Mouse (Mus musculus) ovary, postnatal 36 days (tissue): ENCODE measurements around the gene Aldh1l1.

Experiments used
- DNase-seq: peaks from one replicate; pipeline ENCODE4 v3.0.0; 2022; ENCODE audit warnings: low spot score, mixed read lengths

Aldh1l1 gene

DNA sequence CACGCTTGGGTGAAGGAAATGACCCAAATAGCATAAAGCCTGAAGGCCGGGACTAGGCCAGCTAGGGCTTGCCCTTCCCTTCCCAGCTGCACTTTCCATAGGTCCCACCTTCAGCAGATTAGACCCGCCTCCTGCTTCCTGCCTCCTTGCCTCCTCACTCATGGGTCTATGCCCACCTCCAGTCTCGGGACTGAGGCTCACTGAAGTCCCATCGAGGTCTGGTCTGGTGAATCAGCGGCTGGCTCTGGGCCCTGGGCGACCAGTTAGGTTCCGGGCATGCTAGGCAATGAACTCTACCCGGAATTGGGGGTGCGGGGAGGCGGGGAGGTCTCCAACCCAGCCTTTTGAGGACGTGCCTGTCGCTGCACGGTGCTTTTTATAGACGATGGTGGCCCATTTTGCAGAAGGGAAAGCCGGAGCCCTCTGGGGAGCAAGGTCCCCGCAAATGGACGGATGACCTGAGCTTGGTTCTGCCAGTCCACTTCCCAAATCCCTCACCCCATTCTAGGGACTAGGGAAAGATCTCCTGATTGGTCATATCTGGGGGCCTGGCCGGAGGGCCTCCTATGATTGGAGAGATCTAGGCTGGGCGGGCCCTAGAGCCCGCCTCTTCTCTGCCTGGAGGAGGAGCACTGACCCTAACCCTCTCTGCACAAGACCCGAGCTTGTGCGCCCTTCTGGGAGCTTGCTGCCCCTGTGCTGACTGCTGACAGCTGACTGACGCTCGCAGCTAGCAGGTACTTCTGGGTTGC is 64.1 kb downstream of the Aldh1l1 start:
- peak; percentile 53 for DNase-seq

DNA sequence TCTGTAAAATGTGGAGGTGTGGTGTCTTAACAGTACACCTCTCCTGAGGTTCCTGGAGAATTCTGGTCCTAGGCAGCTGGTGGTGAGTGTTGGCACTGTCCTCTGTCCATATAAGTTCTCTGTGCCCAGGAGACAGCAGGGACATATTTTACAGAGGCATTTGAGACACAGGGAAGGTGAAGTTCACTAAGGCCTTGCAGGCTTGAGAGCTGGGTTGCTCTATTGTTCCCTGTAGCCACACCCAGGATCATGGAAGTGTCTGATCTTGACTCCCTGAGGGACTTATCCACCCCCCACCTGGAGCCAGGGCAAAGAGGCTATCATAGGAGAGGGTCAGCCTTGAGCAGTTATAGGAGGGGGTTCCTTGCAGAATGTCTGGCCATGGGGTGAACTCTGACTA is 65.0 kb downstream of the Aldh1l1 start:
- no peak for DNase-seq

DNA sequence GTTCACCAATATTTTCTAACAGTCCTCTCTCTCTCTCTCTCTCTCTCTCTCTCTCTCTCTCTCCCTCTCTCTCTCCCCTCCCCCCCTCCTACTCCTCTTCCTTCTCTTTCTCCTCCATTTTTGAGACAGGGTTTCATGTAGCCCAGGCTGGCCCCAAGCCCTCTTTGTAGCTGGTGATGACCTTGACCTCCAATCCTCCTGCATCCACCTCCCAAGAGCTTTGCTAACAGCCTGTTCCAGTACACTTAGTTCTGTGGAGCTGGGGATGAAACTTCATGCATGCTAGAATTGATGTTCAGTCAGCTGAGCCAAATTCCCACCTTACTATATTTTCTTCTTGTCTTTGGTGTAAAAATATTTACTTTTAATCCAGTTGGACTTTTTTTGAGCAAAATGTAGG is 67.0 kb downstream of the Aldh1l1 start:
- no peak for DNase-seq

DNA sequence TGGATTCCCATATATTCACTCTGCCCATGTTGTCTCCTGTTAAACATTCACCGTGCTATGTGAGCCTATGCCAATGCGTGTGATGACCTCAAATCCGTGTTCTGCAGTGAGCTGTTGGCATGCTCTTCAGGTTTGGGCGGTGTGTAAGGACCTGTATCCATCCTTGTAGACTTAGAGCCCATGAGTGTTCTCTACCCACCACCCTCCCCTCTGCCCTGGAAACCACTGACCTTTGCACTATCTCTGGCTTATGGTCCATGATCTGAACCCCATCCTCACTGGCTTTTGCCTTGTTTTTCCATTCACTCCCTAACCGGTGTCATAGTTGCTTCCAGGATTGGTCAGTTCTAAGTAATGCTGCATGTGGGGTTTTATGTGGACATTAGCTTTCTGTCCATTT is 67.5 kb downstream of the Aldh1l1 start:
- no peak for DNase-seq

DNA sequence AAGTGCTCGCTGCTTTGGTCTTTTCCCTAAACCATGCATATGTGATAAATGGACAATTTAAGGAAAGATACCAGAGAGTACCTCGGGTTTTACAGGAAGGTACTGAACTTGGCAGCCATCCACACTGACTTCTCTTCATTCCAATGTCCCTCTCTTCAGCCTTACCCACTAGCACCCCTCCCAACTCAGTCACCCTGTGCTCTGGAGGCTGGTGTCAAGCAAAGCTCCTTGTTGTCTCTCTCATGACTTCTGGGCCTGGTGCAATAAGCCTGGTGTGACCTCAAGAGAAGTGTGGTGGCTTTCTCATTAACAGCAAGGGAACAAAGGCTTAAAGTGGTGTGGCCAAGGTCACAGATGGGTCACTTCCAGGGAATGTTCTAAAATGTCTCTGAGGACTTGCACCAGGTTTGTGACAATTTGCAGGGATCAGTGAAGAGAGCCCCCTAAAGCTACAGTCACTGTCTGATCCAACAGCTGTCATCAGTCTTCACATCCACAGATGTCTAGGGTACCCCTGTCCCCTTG is 70.4 kb downstream of the Aldh1l1 start:
- no peak for DNase-seq

DNA sequence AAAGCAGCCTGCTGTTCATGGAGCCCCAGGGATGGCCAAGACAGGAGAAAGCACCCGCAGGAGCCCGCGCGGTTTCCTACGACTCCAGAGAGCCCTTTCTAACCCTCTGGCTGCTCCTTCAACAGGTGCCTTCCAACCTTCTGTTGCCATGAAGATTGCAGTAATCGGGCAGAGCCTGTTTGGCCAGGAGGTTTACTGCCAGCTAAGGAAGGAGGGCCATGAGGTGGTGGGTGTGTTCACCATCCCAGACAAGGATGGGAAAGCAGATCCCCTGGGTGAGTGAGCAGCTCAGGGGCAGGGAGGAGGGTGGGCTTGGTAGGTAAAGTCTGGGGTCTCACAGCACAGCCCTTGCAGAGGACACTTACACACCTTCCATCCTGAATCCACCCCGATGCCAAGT is 70.8 kb downstream of the Aldh1l1 start:
- DNase-seq: no peak

DNA sequence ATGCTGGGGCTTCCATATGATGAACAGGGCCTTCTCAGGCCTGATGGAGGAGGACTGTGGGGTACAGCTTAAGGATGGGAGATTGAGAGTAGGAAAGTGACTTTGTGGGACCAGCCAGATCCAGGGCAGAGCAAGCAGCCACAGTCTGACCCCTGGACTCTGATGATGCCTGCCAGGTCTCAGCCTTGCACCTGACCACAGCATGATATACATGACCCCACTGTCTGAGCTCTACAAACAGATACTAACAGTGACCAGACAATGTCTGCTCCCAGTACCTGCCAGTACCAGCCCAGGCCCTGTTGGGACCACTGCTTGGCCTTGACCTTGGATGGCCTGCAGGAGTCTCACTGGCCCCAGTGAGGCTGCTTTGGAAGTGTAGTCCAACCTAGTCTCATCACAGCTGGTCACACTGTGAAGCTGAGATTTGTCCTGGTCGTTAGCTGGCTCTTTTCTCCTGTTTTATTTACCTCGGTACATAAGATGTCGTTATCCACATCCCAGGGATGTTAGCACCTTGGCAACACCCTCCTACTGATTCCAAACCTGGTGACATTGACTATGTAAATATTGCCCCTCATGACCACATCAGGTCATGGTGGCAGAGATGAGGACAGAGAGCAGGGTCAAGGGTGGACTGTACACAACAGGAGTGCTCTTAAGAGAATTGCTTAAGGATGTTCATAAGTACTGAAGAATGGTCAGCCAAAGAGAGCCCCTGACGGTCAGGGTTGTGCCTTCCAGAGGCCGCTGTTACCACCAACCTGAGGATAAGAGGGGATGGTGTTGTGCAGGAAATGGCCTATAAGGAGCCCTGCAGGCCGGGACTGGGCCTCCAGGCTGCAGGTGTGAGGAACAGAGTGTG is 71.8 kb downstream of the Aldh1l1 start:
- no peak for DNase-seq

DNA sequence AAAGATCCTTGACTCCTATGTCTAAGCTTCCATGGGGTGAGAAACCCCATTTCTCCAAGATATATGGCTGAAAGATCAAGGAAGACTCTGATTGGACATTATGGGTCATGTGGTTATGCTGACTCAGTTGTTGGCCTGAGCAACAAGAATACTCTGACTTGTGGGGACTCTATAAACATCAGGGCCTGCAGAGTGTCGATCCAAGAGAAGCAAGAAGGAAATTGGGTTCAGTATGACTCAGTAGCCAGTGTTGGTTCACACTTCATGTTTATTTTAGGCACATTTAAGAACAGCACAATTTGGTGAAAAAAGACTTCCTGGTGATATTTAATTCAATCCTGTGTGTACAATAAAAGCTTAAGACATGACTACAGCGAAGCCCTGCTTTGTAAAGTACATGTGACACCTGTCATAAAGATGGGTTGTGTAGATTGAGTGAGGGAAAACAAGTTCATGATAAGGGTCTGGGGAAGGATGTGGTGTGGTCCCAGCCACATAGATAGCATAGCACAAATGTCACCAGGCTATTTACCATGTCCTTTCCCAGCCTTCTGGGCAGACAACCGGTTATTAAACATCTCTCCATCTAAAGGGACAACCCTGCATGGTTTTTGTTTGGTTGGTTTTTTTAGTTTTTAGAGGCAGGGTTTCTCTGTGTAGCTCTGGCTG is 74.3 kb downstream of the Aldh1l1 start:
- no peak for DNase-seq

DNA sequence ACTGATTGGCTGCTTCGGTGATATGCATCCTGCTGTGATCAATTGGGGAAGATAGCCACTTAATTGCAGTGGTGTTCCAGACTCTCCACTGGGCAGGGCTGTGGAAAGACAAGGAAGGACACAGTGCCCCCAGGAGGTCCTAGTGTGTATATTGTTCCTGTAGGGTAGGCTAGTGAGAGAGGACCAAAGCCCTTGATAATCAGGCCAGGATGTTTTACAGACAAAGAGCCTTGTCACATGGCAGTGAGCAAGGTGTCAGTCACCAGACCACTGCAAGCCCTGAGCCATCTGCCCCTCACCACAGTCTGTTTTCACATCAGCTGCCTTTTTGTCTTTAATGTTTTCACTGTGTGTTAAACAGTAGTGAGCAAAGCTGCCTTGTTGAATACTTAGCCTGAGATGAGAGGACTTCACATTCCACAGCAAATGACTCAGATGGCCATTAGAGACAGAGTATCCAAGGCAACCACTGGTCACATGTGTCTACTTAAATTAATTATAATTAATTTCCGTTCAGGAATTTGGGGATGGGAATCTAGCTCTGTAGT is 75.1 kb downstream of the Aldh1l1 start:
- no peak for DNase-seq

DNA sequence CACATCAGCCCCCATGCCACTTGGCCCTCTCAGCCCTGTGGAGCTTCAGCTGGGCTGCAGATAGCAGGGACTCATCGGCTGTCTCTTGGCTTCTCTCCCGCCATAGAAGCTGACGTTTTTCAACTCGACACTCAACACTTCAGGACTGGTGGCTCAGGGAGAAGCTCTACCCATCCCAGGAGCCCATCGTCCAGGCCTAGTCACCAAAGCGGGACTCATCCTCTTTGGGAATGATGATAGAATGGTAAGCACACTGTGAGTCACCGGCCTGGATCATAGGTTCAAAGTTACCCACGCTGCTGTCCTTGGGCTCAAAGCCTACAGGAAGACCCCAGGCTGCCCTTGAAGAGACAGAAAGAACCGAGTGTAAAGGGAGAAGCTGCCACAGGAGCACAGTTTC is 78.0 kb downstream of the Aldh1l1 start:
- no peak for DNase-seq

DNA sequence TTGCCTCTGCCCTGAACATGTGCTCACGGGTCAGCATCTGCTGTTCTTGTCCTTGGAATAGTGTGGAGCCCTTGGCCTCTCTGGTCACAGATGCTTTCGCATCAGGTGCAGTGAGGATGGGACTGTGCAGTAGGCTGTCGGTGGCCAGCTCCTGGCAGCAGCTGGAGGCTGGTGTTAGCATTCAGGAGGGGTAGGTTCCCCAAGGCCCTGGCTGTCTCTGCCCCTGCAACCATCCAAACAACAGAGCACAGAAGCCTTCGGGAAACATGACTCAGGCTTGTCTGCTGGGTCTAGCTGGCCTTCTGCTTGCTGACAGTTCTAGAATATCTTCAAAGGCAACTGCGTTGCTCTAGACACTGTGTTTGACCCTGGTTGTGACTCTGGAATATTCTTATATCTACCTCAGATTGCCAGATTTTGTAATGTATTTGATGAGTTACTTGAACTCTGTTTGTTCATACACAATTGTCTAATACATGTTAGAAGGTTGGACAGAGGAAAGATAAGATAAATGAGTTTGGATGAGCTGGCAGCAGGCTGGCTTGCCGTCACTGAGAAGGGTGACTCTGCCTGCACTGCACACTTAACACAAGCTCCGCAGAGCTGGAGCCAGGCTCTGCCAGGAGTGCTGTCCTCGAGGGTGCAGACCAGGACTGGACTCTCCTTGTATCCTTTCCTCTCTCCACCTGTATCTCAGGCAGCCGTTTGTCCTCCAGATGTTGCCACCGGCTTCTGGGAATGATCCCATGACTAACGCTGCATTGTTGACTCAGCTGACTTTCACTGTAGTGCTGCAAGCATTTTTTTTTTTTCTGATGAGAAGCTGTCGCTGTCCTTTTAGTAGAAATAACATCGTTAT is 79.4 kb downstream of the Aldh1l1 start:
- no peak for DNase-seq

DNA sequence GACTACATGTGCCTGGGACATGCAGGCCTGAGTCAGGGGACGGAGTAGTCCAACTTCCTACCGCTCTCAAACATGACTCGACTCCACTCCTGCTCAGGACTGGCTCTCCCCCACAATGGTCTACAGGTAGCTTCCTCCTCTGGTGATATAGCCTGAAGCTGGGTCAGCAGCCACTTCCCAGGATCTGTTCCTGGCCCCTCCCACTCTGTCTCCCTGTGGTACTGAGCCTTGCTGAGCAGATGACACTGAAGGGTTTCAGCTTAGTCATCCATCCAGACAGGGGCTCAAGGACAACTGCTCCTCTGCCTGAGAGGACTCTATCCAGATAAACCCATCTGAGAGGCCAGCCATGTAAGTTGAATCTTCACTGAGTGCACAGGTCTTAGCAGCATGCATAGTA is 81.3 kb downstream of the Aldh1l1 start:
- DNase-seq: no peak

DNA sequence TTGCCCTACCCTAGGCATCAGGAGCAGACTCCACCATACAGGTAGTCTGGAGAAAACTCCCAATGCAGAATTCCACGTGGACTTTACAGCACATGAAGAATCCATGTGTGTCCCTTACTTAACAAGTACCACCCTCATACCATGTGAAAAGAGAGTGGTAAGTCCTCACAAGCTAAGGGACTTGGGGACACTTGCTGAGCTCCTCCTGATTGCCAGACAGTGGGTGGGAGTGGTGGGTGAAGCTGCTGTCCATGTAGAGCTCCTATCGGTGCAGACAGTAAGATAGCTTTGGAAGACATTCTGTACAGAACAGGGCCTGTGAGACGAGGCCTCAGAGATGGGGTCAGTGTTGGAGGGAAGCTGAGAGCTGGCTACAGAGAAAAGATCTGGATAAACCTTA is 81.7 kb downstream of the Aldh1l1 start:
- DNase-seq: no peak

DNA sequence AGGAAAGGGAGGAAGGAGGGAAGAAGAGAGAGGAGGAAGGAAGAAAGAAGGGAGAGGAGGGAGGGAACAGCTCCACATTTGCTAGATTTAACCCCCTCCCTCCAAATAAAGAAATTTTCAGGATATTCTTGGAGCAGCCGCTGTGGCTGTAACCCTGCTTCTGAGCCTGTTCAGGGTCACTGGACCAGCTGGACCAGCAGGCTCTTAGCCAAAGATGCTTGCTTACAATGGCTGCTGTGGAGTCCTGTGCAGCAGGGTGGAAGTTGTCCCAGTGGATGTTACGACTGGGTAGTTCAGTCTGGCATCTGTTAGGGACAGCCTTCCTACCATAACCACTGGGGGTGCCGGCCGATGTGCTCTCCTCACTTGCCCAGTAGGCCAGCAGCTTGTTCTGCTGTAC is 82.5 kb downstream of the Aldh1l1 start:
- DNase-seq: no peak

DNA sequence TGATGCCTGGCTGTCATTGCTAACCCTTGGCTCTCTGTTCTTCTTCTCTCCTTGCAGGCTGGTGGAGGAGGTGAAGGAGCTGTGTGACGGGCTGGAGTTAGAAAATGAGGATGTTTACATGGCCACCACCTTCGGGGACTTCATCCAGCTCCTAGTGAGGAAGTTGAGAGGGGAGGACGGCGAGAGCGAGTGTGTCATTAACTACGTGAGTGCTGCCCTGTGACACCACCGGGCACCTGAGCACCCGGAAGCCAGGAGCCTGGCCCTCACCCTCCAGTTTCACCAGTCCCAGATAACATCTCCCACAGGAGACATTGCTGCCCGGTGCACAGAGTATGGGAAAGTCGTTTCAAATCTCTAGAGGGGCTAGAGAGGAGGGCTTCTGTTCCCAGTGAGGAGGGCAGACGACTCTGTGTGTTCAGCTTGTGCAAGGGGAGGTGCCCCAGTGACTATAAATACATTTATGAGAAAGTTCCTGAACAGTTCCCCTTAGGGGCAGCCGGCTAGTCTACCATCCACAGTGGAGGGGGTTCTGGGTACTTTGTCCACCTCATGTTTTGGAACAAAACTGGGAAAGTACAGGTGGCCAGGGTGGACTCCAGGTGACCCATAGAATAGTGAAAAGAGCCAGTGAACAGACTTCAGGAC is 83.6 kb downstream of the Aldh1l1 start:
- DNase-seq: no peak

DNA sequence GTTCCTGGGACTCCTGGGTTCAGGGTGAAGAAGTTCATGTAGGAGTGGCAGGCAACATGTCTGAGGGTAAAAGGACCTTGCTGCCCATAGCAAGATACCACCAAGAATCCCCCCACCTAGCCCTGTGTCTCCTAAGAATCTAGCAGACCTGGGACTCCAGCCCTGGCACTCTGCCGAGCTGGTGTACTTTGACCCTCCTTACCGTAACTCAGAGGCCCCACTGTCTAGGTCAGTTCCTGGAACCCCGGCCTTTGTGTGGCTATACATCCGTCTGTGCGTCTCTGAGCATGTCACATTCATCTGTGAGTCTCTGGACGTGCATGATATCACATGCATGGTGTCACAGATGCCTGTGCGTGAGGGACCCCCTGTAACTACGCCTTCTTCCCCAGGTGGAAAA is 84.2 kb downstream of the Aldh1l1 start:
- no peak for DNase-seq

DNA sequence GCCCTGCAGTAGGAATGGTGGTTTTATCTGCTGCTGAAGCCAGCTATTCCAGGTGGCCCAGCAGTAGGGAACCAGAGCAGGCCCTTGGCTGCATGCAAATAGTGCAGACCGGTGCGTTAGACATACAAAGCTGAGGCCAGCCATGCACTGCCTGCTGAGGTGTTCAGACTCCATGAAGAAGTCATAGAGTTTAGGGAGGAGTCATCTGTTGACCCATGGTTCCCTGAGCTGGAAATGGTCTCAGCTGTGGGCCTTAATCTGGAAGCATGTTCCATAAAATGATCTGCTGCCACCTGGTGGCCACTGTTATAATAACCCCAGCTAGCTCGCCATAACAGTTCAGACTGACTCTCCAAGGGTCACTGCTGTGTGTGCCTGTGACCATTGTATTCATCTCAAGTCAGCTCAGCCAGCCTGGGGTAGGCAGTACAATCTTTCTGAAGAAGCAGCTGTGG is 89.1 kb downstream of the Aldh1l1 start:
- DNase-seq: peak; percentile 72

DNA sequence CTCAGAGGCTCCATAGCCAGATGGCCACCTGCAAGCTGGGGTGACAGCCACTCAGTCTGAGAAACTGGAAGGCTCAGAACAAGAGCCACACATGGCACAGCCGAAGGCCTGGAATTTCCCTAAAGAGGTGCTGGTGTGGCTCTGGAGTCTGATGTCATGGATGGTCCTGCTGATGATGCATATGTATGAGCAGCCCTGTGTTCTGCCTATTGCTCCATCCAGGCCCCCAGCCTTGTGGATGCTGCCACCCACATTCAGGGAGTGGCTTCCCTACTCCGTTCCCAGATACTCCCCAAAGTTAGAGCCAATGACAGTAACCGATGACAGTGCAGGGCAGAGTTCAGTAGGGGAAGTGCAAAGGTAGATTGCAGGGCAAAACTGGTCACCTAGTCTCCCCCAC is 91.9 kb downstream of the Aldh1l1 start:
- DNase-seq: no peak

DNA sequence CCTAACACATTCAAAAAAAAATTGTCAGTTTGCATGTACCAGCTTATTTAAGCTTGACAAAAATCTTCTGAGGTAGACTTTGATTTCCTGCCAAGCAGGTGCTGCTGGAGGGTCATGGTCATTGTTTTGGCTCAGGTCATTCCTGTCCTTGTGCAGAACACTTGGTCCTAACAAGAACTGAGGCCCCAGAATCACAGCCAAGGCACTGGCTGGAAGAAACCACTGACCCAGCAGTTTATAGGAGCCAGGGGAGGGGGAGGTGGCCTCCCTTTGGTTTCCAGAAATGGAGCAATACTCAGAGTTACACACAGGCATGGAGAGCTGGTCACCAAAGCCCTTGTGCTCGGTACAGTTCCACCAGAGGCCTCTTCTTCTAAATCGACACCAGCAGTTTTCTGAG is 96.1 kb downstream of the Aldh1l1 start:
- peak; percentile 30 for DNase-seq

DNA sequence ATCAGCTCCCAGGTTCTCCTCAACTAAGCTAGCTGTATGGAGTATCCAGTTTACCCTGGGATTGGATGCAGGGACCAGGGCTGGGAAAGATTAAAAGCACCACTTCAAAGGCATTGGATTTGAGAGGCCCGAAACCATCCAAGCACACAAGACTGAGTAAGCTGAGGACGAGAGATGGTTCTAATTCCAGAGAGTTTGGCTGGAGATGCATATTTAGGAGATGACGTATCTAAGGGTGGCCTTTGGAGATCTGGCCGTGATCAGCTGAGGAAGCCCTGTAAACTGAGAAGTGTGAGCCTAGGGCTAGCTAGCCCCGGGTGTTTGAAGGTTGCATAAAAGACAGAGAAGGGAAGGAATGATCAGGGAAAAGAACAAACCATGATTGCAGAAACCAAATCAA is 101.9 kb downstream of the Aldh1l1 start:
- no peak for DNase-seq

DNA sequence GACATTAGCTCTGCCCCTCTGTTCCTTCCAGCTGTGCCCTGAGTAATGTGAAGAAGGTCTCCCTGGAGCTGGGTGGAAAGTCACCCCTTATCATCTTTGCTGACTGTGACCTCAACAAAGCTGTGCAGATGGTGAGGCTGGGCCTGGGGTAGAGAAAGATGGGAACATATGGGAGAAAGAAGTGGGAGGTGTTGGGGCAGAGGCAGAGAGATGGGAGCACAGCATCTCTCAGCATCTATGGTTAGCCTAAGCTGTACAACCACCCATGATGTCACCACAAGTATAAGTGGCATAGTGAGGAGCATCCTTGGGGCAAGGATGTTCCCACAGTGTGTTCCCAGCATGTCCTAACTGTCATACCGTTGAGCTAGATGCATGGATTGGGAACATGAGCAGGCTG is 104.5 kb downstream of the Aldh1l1 start:
- no peak for DNase-seq
